Mouse (Mus musculus) layer of hippocampus, adult 9-11 months (tissue): ENCODE measurements at regions not wholly inside any gene's neighbourhood (a gene's known extent, or its start where the extent isn't known, plus 50 kb on each side); places are given as distances from the start of the nearest gene placed in this dataset.

Experiments used
- DNase-seq: peaks from one replicate; pipeline ENCODE4 v3.0.0; 2022

GRCm38 (mm10) chr12:95054887-95055286 is 637.1 kb upstream of the Flrt2 start:
- no peak for DNase-seq

- no peak for DNase-seq
These were observed 635.1 kb upstream of the Flrt2 start for GRCm38 (mm10) chr12:95056926-95057325.

DNA sequence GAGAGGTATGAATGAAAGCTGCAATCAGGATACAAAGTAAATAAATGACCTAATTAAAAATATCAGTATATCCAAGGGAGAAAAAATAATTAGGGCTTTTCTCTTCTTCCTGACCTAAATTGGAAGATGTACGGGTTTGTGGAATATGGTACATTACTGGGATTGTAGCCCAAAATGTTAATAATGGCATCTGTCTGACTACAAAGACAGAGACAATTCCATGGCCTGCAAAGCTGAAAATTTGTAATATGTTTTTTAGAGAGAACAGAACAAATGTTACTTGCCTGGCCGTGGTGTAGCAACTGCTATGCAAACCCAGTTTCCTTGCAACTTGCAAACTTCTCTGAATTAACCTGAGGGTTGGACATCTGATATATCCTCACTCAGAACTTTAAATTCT is 632.6 kb upstream of the Flrt2 start:
- DNase-seq, result peak; percentile 28

GRCm38 (mm10) chr12:95072307-95072706 is 619.7 kb upstream of the Flrt2 start:
- no peak for DNase-seq

DNA sequence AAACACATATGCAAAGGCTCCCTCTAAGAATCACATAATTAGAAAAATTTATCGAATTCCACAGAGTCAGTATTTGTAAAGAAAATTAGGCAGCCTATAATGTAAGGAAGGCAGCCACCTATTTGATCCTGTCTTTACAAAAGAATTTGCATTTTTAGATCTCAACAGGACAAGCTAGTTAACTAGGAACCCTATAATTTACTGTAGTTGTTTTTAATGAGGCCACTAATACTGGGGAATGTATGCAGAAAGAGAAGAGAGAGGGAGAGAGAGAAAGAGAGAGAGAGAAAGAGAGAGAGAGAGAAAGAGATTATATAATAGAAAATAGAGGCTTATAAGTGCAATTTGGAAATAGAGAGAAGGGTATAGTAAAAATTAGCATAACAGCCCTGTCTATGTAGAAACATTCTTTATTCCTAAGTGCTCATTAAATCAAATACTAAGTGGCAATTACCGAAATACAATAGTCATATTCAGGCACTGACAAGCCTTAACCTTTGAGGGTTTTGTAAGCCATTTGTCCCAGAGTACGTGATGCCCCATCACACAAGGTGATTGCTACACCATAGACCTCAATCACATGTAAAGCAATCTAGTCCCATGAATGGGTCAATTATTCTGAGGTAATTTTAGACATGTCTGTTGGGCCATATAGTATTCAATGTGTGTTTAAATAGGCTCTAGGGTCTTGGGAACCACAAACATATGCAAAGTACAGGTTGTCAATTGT is 572.6 kb upstream of the Flrt2 start:
- no peak for DNase-seq

DNA sequence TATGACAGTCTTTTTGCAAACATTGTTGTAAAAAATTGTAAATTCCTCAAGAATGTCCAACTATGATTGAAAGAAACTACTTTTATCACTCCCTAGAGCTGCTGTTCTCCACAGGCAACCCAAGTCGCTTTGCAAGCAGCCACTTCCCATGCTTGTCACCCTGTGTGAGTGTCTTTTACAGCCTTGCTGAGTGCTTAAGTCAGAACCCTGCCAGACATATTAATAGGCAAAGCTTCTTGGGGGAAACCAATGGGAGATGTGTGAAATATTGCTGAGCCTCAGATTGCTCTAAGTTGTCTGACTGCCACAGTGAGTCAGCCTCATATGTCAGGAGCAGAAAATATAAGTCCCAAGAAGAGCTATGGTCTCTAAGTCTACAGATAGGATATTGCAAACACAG is 559.2 kb upstream of the Flrt2 start:
- no peak for DNase-seq

- no peak for DNase-seq
These were observed 558.5 kb upstream of the Flrt2 start for GRCm38 (mm10) chr12:95133482-95133881.

- DNase-seq, result no peak
These were observed 553.9 kb upstream of the Flrt2 start for GRCm38 (mm10) chr12:95138167-95138566.

DNA sequence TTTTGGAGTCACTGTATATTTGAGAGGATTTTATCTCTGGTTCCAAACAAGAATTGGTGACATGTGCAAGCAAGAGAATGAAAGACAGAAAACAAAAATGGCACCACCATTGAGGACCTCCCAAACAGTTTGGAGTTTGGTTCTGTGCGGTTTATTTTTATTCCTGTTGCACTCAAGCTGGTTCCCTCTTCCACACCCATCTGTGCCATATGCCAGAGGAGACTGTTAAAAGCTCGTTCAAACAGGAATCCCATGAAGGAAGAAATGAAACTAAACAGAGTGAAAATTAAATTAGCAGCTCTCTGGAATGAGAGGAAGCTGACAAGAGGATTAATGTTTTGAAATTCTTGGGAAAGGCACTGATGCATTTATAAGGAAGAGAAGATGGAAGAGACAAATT is 521.0 kb upstream of the Flrt2 start:
- DNase-seq, result peak; percentile 55

- no peak for DNase-seq
These were observed 518.1 kb upstream of the Flrt2 start for GRCm38 (mm10) chr12:95173810-95174402.

DNA sequence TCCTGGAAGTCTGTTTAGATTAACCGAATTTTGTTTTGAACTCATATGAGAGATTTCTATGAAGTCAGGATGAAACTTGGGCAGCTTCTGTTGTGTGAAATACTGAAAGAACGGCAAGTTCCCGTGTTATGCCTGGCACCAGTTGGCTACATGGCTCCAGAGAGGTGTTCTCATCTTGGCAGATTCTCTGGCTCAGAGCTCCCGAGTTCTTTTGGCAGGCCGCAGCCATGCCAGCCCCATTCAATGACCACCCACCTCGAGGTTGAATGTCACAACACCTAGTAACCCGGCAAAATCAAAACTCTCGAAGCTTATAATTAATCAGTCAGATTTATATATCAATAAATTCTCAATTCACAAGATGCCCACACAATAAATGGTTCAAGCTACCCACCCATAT is 489.5 kb upstream of the Flrt2 start:
- DNase-seq, result no peak

GRCm38 (mm10) chr12:95205081-95205480 is 486.9 kb upstream of the Flrt2 start:
- no peak for DNase-seq

DNA sequence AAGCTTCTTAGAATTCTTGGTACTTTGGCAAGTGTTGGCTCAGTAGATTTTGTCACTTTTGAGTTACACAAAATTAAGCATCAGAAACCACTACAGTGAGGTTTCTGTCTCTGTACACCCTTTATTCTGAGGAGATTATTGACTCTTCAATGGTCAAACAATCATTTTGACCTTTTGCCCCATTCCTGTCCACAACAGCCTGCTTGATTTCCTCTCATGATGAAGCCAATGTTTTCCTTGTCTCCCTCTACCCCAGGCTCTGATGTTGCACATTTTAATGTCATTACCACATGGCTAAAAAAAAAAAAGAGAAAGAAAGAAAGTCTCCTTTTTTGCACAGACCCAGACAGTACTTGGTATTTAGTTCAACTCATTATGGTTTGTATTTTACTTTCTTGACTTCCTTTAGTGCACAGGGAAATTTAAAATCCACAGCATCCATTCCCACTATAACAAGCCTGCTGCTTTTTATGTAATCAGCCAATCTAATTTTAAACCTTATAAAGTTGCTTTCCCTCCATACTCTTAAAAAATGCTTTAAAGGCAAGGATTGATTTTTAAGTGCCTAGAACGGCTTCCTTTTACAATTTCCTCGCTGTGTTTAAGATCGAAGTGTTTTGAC is 452.8 kb upstream of the Flrt2 start:
- no peak for DNase-seq

DNA sequence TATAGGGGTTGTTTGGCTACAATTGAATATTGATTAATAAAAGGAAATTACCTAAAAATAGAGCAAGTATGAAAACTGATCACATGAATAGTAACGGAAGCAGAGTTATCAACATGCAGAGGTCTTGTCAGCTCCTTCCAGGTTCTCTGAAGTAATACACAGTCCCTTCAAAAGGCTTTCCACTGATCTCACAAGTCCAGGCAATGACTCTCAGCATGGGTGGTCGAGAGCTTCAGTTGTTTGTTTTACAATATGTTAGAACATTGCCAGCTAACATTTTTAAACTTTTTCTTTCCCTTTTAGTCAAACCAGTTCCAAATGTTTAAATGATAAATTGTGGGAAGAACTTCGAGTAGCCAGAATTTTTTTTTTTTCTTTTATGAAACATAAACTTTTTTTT is 424.8 kb upstream of the Flrt2 start:
- no peak for DNase-seq

DNA sequence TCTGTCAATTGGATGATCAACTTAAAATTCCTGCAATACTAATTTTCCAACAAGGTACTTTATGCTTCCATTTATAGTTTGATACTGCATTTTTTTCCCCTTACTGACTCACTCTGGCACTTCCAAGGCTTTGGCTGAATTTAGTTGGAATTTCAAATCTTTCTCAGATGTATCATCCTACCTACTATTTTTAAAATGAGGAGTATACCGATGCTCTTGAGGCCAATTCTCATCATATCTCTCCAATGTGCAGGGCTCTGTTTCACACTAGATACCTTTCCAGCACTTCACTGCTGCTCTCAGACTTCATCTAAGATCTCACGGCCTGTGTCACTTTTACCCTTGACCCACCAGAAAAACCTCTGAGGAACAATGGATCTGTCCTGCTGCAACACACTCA is 386.6 kb upstream of the Flrt2 start:
- no peak for DNase-seq

GRCm38 (mm10) chr12:95315151-95315750 is 376.8 kb upstream of the Flrt2 start:
- no peak for DNase-seq

DNA sequence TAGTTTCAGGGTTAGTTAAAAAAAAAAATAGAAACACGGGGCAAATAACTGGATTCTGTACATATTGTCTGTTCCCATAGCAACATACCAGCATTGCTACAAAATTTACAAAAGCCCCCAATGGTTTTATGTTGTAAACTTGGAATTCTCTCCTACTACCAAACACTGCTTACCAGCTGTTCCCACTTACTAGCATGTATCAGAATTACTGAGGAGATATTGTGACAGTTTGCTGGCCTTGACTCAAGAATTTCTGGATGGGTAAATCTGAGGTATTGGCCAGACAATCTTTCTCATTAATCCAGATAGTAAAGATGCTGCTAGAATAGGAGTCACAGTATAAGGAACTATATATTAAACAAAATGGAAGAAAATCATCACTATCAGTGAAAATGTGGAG is 375.2 kb upstream of the Flrt2 start:
- DNase-seq, result no peak

- no peak for DNase-seq
These were observed 370.3 kb upstream of the Flrt2 start for GRCm38 (mm10) chr12:95321693-95322092.

DNA sequence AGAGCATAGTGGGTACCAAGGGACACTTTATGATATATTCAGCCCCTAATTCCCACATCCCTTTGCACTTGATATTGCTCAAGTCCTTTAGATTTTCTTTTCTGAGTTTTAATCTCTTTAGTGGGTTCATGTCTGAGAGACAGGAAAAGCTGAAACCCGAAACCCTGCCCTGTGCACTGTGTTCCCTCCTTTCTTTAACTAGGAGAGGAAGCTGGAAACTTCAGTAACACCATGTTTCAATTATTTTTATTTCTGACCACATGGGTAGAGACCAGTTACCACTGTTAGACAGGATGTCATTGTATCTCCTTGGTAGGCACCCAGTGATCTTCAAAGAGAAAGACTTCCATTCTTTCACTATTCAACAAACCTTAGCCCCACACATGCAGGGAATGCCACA is 362.4 kb upstream of the Flrt2 start:
- DNase-seq, result no peak

GRCm38 (mm10) chr12:95347786-95348185 is 344.2 kb upstream of the Flrt2 start:
- no peak for DNase-seq

DNA sequence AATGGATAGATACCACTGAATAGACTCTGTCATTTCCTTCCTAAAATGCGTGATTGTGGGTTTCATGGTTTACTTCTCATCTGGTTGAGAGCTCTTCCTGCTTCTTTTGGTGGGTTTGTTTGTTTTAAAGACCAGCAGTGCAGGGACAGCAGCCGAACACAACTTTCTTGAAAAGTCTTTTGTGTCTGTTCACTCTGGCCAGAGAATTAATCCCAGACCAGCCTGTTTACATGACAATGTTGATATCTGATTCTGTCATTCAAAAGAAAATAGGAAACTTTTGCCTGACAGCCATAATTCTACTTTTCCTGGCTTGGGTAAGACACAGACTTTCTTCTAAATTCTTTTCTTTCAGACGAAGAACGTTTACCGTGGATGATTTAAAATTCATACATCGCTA is 336.9 kb upstream of the Flrt2 start:
- DNase-seq, result no peak

GRCm38 (mm10) chr12:95384248-95384964 is 307.6 kb upstream of the Flrt2 start:
- DNase-seq, result no peak

GRCm38 (mm10) chr12:95385688-95386087 is 306.3 kb upstream of the Flrt2 start:
- no peak for DNase-seq
